Mouse (Mus musculus) urinary bladder, postnatal 36 days (tissue): ENCODE measurements around the gene Spata17.
A peak's percentile ranks its signal among the peaks of the same experiment; 100 is the strongest.
"Not testable (repeated sequence)": the region's sequence is repeated elsewhere in the genome, so short reads cannot be mapped to it uniquely, and the experiment has no call there.

Experiments used
- DNase-seq, 2 experiments: peaks; one replicate each; pipeline ENCODE4 v3.0.0; 2022; ENCODE audit warnings: low spot score in 2 of 2, mixed read lengths in 1 of 2

The Spata17 gene

DNA sequence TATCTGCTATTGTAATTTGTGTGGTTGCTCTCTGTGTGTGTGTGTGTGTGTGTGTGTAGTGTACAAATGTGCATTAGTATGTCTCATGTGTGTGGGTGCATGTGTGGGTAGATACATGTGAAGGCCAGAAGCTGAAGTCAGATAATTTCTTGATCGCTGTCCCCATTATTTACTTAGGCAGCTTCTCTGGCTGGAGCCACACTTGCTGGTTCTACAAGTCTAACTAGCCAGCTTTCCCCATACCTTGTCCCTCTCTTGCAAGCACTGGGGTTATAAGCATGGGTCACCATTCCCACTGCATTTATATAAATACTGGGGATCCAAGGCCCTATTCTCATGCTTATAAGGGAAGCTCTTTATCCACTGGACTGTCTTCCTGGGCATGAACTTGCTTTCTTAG is 39.3 kb downstream of the Spata17 start:
- DNase-seq = no peak

GRCm38 (mm10) chr1:187170361-187170760 is 44.9 kb downstream of the Spata17 start:
- no peak for DNase-seq

DNA sequence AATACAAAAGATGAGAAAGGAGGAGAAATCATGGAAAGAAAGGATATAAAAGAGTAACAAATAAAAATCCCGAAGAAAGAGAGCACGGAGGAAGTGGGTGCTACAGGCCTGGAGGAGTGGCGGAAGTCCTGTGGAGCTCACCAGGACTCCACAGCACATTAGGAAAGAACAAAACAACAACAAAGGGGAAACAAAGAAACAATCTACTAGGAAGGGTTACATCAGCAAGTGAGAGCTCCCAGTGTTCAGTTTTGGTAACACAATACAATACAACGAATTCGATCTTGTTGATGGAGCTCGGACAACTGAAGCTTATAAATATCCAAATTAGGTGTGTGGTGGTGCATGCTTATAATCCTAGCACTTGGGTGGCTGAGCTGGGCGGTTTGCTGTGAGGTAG is 45.6 kb downstream of the Spata17 start:
- no peak for DNase-seq

DNA sequence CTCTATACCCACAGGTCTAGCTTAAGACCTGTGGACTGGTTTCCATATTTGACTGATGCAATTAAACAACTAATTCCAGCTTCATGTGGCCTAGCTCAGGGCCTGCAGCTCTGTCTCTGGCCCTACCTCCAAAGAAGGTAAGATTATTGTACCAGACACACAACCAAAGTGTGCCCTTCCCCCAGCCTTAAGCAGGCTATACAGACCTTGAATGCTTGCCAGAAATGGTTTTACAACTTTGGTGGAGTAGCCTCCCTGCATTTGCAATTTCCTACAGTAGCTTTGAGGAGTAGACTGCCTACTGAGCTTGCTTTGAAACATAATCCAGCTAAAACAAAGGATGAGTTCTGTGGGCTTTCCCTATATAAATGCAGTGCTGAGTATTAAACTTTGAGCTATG is 51.7 kb downstream of the Spata17 start:
- DNase-seq = no peak

GRCm38 (mm10) chr1:187155658-187156057 is 59.6 kb downstream of the Spata17 start:
- DNase-seq = no peak

- DNase-seq = no peak
These were observed 61.6 kb downstream of the Spata17 start for GRCm38 (mm10) chr1:187153681-187154080.

- DNase-seq = no peak
These were observed 62.7 kb downstream of the Spata17 start for GRCm38 (mm10) chr1:187152571-187152970.

- no peak for DNase-seq
These were observed 72.3 kb downstream of the Spata17 start for GRCm38 (mm10) chr1:187142984-187143383.

DNA sequence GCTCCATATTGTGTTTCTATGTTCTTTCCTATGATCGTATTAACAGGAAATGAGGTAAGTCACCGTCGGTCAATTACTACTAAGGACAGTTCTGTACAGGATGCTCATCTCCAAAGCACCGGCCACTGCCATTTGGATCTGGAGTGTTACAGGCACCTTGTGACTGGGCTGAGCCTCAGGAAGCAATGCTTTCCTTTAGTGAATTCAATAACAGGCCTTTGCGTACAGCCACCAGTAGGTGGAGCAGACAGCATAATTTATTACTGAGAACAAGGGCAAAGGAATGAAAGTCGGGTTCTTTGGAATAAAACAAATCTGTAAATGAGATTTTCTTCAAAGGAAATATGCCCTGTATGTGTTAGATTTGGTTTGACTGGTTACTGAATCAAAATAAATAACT is 77.8 kb downstream of the Spata17 start:
- peak; percentile 34 to 36 for DNase-seq

DNA sequence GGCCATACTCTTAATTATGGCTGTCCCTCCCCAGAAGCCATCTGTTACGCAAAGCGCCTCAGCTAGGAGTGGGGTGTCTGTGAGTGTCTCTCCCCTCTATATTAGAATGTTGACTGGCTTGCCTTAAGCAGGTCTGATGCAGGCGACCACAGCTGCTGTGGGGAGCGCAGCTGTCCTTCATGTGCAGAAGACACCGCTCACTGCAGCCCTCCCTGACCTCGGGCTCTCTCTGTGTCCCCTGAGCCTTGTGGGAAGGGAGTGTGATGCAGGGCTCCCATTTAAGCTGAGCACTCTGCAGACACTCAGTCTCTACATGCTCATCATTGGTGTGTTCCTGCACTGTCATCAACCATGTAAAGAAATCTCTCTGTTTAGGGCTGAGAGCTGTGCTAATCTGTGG is 79.4 kb downstream of the Spata17 start:
- no peak for DNase-seq

DNA sequence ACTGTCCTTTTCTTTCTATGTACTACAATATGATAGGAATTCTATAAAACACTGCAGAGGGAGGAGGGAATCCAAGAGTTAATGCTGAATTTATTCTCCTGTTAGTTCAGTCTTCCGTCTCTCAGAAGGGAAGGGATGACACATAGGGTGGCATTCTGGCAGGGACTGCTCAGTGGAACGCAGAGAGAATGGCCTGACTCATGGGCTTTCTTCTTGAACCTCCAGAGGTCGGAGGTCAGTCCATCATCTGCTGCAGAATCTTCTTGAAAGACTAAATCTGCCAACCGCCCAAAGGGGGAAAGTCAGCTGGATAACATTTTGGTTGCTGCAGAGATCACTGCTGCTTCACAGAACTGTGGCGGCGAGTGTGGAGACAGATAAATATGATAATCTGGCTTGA is 81.4 kb downstream of the Spata17 start:
- no peak for DNase-seq

- no peak for DNase-seq
These were observed 82.9 kb downstream of the Spata17 start for GRCm38 (mm10) chr1:187132348-187132747.

DNA sequence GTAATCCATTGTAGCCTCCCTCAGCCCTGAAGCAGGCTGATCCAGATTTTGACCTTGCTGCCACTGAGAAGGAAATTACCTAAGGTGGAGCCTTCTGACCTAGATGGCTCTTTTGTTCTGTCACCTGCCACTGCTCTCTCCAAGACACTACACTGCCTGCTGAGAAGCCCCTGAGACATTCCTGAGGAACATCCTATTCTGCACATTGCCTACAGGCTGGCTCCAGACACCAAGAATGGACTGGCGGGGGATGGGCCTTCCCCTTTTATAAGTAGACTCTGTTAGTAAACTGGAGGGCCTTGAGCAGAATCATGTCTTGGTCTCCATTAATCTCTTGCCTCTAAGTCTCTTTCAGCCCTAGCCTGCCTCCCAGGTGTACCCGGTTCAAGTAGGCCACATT is 87.7 kb downstream of the Spata17 start:
- not testable (repeated sequence) for DNase-seq

GRCm38 (mm10) chr1:187125733-187126132 is 89.5 kb downstream of the Spata17 start:
- no peak for DNase-seq

DNA sequence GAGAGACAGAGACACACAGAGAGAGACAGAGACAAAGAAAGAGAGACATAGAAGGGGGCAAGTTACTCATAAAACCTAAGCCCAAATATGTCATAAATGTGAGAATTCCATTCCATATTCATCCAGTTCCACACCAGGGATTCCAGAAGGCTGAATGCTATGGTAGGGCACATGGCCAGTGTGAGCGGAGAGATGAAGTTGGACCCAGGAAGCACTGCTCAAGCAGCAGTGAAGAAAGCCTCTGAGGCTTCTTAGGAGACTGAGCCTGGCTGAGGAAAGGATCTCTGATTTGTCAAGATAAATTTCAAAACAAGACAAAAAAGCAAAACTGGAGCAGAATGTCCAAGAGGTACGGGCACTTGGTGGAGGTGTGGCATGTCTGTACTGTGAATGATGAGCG is 90.3 kb downstream of the Spata17 start:
- no peak for DNase-seq

DNA sequence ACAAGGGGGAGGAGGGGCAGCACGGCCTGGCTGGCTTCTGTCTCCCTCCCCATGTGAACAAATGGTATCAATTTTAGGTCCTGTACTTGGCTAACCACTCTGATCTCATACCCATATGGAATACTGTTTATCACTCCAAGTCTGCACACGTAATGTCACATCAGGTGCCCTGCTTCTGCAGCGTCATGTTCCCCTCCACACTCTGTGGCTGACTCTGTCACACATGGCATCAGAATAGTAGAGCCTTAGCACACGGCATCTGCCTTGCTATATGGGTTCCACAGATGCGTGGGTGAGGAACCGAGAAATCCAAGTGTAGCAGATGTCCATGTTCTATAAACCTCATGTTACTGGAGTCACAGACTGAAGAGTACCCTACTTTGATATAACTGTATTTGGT is 96.0 kb downstream of the Spata17 start:
- DNase-seq = no peak

DNA sequence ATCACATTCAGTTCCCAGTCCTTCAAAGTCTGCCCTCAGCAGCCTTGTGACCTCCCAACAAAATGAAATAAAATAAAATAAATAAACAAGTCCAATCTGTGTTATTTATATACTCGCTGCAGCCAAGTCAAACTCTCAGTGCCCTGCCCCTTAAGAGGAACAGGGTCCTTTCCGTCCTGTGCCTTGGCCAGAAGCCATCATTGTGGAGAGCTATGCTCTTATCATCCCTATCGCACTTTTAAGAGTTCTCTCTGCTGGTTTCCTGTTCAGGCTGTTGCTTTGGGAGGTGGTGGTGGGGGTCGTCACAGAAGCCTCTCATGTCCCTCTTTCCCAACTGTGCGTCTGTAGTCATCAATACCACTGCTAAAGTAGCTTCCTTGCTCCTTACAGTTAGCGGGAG is 97.2 kb downstream of the Spata17 start:
- no peak for DNase-seq

DNA sequence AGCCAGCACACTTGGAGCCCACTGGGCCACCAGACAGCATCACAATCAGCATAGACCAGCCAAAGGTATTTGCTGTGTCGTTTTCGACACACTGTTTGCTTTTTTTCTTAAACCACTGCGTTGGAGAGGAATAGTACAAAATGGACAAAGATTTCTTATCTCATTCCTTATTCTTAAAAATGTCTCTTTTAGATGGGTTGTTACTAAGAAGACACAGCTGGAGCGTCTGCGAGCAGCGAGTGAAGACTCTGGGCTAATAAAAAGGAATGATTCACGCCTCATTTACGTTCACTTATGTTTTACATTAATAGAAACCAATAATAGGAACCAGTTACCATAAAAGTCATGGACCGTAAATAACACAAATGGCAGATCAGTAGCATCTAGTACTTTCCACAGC is 101.5 kb downstream of the Spata17 start:
- no peak for DNase-seq

DNA sequence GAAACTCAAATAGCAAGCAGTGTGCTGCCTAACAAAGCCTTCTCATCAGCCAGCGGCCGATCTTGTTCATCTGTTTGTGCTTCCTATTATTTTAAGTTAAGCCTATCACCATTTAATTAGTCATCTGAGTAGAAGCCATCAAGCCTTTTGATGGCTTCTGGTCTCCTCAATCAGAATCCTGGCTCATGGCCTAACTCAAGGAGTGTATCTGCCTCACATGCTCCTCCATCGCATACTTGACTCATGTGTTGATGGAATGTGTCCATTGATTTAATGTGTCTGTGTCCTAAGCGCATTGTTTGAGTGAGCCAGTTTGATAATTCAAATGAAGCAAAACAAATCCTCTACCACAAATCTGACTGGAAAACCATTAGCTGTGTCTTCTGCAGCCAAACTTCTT is 113.1 kb downstream of the Spata17 start:
- no peak for DNase-seq

DNA sequence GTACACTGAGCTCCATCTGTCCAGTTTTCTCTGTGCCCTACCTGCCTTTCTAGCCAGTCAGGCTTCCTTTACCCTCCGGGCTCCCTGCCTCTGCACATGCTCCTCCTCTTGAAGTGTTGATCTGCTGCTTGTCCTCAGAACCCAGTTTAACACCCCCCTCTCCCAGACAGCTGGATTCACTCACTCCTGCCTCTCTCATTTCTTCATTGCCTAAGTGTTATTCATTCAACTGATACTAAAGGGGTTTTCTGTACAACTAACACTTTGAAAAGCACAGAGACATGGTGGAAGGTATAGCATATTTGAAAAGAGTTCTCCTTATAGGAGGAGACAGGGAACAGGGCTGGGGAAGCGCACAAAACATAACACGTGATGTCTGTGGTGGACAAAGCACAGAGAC is 114.1 kb downstream of the Spata17 start:
- no peak for DNase-seq

DNA sequence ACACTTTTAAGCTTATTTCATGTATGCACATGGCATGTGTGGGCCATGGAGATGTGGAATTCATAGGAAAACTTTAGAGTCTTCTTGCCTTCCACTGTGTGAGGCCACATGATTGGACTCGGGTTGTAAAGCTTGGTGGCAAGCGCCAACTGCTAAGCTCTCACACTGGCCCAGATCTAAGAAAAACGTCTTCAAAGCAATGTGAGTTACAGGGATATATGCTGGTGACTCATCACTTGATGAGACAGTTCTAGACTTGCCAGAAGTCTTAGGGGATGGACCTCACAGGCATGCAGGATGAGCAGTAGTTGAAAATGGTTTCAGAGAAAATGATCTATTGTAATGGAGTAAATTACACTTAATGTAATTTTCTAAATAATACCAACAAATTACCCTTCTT is 114.6 kb downstream of the Spata17 start:
- no peak for DNase-seq

GRCm38 (mm10) chr1:187098285-187098684 is 117.0 kb downstream of the Spata17 start:
- no peak for DNase-seq

DNA sequence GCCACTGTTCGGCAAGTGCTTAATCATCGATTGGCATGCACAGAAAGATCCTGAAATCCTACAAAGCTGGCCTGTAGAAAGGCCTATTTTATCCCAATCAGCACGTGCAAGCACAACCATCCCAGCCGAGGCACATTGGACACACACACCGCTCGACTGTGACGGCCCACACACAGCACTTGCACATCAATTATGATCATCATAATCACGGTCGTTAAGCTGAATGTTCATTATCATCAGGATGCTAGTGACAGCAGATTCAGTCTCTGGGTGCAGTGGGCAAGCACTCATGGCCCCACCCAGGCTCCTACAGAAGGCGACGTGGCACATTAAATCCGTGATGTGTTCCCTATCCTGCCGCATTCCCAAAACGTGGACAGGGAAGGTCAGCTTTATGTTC is 122.7 kb downstream of the Spata17 start:
- DNase-seq = no peak

GRCm38 (mm10) chr1:187088660-187089395 is 126.4 kb downstream of the Spata17 start:
- no peak for DNase-seq
